Mouse (Mus musculus): ENCODE data around the gene Npr1. TPM values are rescaled to one million over a fixed set of nuclear protein-coding genes. Genes with fewer than 3 reads are reported as not detected.

The Npr1 gene
- polyA plus RNA-seq, 1 experiment from 2014 or later: 1.7 TPM

DNA sequence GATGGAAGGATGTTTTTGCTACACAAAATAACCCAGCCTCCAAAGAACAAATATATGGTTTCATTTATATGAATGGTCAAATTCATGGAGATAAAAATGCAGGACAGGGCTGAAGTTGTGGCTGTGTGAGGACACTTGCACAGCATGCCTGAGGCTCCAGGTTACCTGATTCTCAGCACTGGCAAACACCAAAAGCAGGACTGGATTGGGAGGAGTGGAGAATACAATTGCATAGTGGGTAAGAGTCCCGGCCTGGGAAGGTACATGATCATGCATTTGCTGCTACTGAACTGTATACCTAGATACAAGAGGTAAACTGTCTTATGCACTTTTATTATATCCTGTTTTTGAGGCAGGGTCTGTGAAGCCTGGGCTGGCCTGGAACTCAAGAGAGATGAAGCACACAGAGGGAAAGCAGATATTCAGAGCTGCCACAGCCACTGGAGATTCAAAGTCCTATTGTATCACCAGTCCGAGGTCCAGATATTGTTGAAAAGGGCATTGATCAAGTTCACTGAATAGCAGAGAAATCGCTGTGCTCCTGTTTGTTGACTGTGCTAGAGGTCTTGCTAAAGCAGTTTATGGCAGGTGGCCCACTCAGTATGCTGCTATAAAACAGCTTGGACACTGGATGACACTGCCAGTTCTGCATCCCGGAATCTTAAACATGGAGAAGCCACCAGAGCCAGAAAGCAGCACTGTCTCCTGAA is 28.3 kb upstream of the Npr1 start:
- Histone ChIP-seq H3K36me3 (replicated peaks; ENCODE audit: control insufficient read depth, insufficient read depth, low read depth, low read length) (peaks cover 11% of the 10 kb centered on the region), H3K27ac (replicated peaks; ENCODE audit: low read depth, low read length) (no peak overlapping the region), H3K9me3 (replicated peaks; ENCODE audit: control insufficient read depth, low read length) (no peaks in the 10 kb centered on the region), H3K27me3 (ENCODE audit: control insufficient read depth, insufficient read depth, low read length) (no peaks in the 10 kb centered on the region), H3K4me1 (ENCODE audit: control insufficient read depth, insufficient read depth, low read length) (peaks cover 3% of the 10 kb centered on the region; the same call in 1 of the 2 replicates), H3K4me2 (ENCODE audit: low read depth, low read length) (no peak overlapping the region), H3K4me3 (ENCODE audit: low read depth, low read length) (no peak overlapping the region), H3K9ac (replicated peaks; ENCODE audit: low read length) (no peak overlapping the region)
- DNase-seq (ENCODE audit: low spot score): peak; percentile 41
- 62% methylated on average over 4 of the region's 4 CpGs for WGBS
- no peak for ATAC-seq (replicated peaks; ENCODE audit: insufficient number of reproducible peaks, low FRiP score, low TSS enrichment, low read depth)

DNA sequence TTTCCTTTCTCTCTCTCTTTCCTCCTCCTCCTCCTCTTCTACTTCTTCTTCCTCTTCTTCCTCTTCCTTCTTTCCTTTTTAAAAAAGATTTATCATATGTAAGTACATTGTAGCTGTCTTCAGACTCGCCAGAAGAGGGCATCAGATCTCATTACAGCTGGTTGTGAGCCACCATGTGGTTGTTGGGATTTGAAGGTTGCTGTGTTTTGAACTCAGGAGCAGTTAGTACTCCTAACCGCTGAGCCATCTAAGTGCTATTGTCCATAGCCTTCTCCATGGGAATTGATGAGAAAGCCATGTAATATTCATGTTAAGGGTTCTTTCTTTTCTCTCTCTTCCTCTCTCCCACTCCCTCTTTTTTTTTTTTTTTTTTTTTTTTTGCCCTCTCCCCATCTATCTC is 25.7 kb upstream of the Npr1 start:
- no peak overlapping the region for H3K27ac ChIP-seq (replicated peaks; ENCODE audit: low read depth, low read length)
- no peak overlapping the region for H3K4me2 ChIP-seq (ENCODE audit: low read depth, low read length)
- no peak for DNase-seq (ENCODE audit: low spot score)
- H3K4me1 ChIP-seq (ENCODE audit: control insufficient read depth, insufficient read depth, low read length): peaks cover 3% of the 10 kb centered on the region; the same call in 1 of the 2 replicates
- no peak for ATAC-seq (replicated peaks; ENCODE audit: insufficient number of reproducible peaks, low FRiP score, low TSS enrichment, low read depth)
- no peaks in the 10 kb centered on the region for H3K27me3 ChIP-seq (ENCODE audit: control insufficient read depth, insufficient read depth, low read length)
- H3K36me3 ChIP-seq (replicated peaks; ENCODE audit: control insufficient read depth, insufficient read depth, low read depth, low read length): peaks cover 5% of the 10 kb centered on the region
- no peak overlapping the region for H3K4me3 ChIP-seq (ENCODE audit: low read depth, low read length)
- H3K9ac ChIP-seq (replicated peaks; ENCODE audit: low read length): no peak overlapping the region
- no peaks in the 10 kb centered on the region for H3K9me3 ChIP-seq (replicated peaks; ENCODE audit: control insufficient read depth, low read length)
- WGBS: 42% methylated on average over 2 of the region's 2 CpGs

DNA sequence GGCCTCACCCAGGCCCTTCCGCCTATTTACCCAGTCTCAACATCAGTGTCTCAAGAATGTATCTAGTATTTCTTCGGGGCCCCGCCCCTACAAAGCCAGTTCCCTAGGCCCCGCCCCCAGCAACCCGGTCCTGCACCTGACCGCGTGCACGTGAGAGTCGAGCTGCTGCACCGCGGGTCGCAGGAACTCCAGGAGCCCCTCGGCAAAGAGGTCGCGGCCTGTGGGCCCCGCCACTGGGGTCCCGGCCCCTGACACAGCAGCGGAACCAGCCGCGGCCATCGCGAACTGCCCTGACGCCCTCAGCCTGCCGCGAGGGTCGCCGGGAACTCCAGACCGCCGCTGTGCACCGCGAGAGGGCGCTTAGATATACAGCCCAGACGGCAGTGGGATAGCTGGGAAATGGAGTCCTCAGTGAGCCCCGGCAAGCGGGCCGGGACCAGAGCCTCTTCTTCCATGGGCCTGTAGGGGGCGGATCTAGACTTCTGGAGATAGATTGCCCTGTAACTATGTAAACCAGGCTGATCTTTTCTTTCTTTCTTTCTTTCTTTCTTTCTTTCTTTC is 25.1 kb upstream of the Npr1 start, which contains the start of gene Snapin:
TSS of gene Snapin (minus strand) at position 338 of the 561 bp plus-strand sequence.
- WGBS: under 1% methylated on average over 36 of the region's 37 CpGs
- H3K27ac ChIP-seq (replicated peaks; ENCODE audit: low read depth, low read length): no peak within 1 kb of the TSS; the same call in 1 of the 2 replicates
- peaks cover 3% of the 10 kb centered on the region; the same call in 1 of the 2 replicates for H3K4me1 ChIP-seq (ENCODE audit: control insufficient read depth, insufficient read depth, low read length)
- no peaks in the 10 kb centered on the region for H3K27me3 ChIP-seq (ENCODE audit: control insufficient read depth, insufficient read depth, low read length)
- peak within 1 kb of the TSS; percentile 36 for H3K4me2 ChIP-seq (ENCODE audit: low read depth, low read length)
- peak within 1 kb of the TSS; percentile 70 for H3K4me3 ChIP-seq (ENCODE audit: low read depth, low read length)
- no peaks in the 10 kb centered on the region for H3K9me3 ChIP-seq (replicated peaks; ENCODE audit: control insufficient read depth, low read length)
- peak within 1 kb of the TSS; percentile 79 for H3K9ac ChIP-seq (replicated peaks; ENCODE audit: low read length)
- peaks cover 2% of the 10 kb centered on the region for H3K36me3 ChIP-seq (replicated peaks; ENCODE audit: control insufficient read depth, insufficient read depth, low read depth, low read length)
- peak; percentile 97 for DNase-seq (ENCODE audit: low spot score)
- peak; percentile 95 for ATAC-seq (replicated peaks; ENCODE audit: insufficient number of reproducible peaks, low FRiP score, low TSS enrichment, low read depth)

DNA sequence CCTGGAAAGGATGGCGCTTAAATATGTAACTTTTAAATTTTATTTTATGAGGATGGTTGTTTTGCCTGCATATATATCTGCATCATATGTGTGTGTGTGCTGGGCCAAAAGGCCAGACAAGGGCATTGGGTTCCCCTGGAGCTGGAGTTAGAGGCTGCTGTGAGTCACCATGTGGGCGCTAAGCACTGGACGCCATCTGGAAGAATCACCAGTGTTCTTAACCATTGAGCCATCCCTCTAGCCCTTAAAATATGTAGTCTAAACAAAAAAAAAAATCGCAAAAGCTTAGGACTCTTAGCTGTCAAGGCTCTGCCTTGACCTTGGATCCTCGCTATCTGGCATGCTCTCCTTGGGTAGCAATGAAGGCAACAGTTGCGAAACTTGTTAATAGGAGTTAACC is 22.9 kb upstream of the Npr1 start:
- Histone ChIP-seq H3K27me3 (ENCODE audit: control insufficient read depth, insufficient read depth, low read length) (no peaks in the 10 kb centered on the region), H3K36me3 (replicated peaks; ENCODE audit: control insufficient read depth, insufficient read depth, low read depth, low read length) (peaks cover 3% of the 10 kb centered on the region), H3K27ac (replicated peaks; ENCODE audit: low read depth, low read length) (no peak overlapping the region), H3K9me3 (replicated peaks; ENCODE audit: control insufficient read depth, low read length) (no peaks in the 10 kb centered on the region), H3K4me1 (ENCODE audit: control insufficient read depth, insufficient read depth, low read length) (peaks cover 3% of the 10 kb centered on the region; the same call in 1 of the 2 replicates), H3K9ac (replicated peaks; ENCODE audit: low read length) (no peak overlapping the region), H3K4me3 (ENCODE audit: low read depth, low read length) (no peak overlapping the region), H3K4me2 (ENCODE audit: low read depth, low read length) (no peak overlapping the region)
- ATAC-seq (replicated peaks; ENCODE audit: insufficient number of reproducible peaks, low FRiP score, low TSS enrichment, low read depth) (no peak), DNase-seq (ENCODE audit: low spot score) (no peak)
- WGBS: 90% methylated on average over 6 of the region's 6 CpGs

DNA sequence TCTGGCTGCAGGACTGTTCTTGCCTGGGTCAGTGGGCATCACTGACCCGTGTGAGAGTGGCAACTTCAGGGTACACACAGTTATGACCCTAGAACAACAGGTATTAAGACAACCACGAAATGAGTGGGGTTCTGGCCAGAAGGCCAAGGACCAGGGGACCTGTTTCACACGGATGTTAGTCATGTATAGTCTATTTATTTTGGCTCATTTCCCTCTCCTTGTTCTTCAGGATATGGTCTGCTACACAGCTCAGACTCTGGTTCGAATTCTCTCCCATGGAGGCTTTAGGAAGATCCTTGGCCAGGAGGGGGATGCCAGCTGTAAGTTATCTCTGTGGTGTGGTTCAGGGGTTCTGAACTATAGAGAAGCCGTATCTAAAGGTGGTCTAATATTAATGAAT is 21.3 kb upstream of the Npr1 start:
- Histone ChIP-seq H3K36me3 (replicated peaks; ENCODE audit: control insufficient read depth, insufficient read depth, low read depth, low read length) (peaks cover 4% of the 10 kb centered on the region), H3K4me3 (ENCODE audit: low read depth, low read length) (no peak overlapping the region), H3K27ac (replicated peaks; ENCODE audit: low read depth, low read length) (no peak overlapping the region), H3K9me3 (replicated peaks; ENCODE audit: control insufficient read depth, low read length) (no peaks in the 10 kb centered on the region), H3K9ac (replicated peaks; ENCODE audit: low read length) (no peak overlapping the region), H3K4me1 (ENCODE audit: control insufficient read depth, insufficient read depth, low read length) (peaks cover 3% of the 10 kb centered on the region; the same call in 1 of the 2 replicates), H3K4me2 (ENCODE audit: low read depth, low read length) (no peak overlapping the region), H3K27me3 (ENCODE audit: control insufficient read depth, insufficient read depth, low read length) (no peaks in the 10 kb centered on the region)
- DNase-seq (ENCODE audit: low spot score) (no peak), ATAC-seq (replicated peaks; ENCODE audit: insufficient number of reproducible peaks, low FRiP score, low TSS enrichment, low read depth) (no peak)
- 83% methylated on average over 5 of the region's 5 CpGs for WGBS

DNA sequence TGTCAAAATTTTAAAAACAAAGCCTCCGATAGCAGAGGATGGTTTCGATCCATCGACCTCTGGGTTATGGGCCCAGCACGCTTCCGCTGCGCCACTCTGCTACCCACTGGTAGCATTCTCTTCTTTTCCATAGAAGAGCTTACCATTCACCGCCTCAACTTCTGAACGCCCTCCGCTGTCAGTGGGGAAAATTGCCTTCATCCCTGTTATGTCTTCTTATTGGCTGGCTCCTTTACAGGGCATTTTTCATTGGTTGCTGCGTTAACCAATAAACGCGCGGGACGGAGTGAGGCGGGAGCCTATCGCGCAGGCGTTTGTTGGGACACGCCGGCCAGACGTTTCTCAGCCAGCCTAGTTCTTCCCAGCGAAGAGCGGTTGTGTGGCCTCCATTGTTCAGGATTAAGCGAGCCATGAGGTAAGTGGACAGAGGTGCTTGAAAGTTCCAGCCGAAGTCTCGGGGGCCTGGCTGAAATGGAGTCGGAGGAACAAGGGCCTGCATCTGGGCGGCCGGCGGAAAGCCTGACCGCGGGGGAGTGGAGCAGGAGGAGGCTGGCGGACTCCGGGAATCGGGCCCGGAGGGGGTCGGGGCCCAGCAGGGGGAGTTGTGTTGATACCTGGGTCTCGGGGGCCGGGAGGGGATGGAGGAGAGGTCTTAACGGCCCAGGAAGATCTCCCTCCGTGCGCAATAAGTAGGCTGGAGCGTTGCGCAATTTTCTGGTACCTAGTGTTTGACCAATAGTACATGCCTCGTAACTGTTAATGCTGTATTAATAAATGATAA is 10.4 kb upstream of the Npr1 start, which contains the start of gene Ilf2:
TSS of gene Ilf2 (plus strand) at position 296 of the 781 bp plus-strand sequence.
- Histone ChIP-seq H3K36me3 (replicated peaks; ENCODE audit: control insufficient read depth, insufficient read depth, low read depth, low read length) (peaks cover 5% of the 10 kb centered on the region), H3K4me3 (ENCODE audit: low read depth, low read length) (peak within 1 kb of the TSS; percentile 86), H3K27me3 (ENCODE audit: control insufficient read depth, insufficient read depth, low read length) (no peaks in the 10 kb centered on the region), H3K4me2 (ENCODE audit: low read depth, low read length) (peak within 1 kb of the TSS; percentile 58), H3K4me1 (ENCODE audit: control insufficient read depth, insufficient read depth, low read length) (no peaks in the 10 kb centered on the region), H3K27ac (replicated peaks; ENCODE audit: low read depth, low read length) (peak within 1 kb of the TSS; percentile 93), H3K9ac (replicated peaks; ENCODE audit: low read length) (peak within 1 kb of the TSS; percentile 96), H3K9me3 (replicated peaks; ENCODE audit: control insufficient read depth, low read length) (no peaks in the 10 kb centered on the region)
- WGBS: under 1% methylated on average over 45 of the region's 45 CpGs
- peak; percentile 99 for DNase-seq (ENCODE audit: low spot score)
- ATAC-seq (replicated peaks; ENCODE audit: insufficient number of reproducible peaks, low FRiP score, low TSS enrichment, low read depth): peak; percentile 99

DNA sequence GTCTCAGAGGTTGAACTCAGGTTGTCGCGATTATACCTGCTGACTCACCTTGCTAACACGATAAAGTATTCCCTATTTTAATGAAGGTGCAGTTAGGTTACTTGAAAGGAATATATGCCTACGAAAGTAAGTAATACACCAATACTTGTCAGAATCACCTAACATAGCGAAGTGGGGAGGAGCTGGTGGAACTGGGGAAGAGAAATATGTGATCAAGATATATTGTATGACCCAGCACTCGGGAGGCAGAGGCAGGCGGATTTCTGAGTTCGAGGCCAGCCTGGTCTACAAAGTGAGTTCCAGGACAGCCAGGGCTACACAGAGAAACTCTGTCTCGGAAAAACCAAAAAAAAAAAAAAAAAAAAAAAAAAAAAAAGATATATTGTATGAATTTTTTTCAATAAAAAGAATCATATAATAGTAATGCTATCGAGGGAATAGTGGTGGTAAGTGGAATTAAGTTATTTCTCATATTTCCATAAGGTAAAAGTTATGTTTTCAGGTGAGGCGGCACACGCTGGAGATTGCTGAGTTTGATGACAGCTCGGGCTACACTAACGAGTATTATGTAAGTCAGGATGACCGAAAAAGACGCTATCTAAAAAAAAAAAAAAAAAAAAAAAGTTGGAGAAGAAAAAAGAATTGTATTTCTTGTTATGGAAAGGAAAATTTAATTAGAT is 9.6 kb upstream of the Npr1 start:
- no peaks in the 10 kb centered on the region for H3K9me3 ChIP-seq (replicated peaks; ENCODE audit: control insufficient read depth, low read length)
- peak overlapping the region; percentile 24; the same call in 1 of the 2 replicates for H3K4me3 ChIP-seq (ENCODE audit: low read depth, low read length)
- ATAC-seq (replicated peaks; ENCODE audit: insufficient number of reproducible peaks, low FRiP score, low TSS enrichment, low read depth) (peak; percentile 4; the same call in 1 of the 2 replicates), DNase-seq (ENCODE audit: low spot score) (no peak)
- no peak overlapping the region for H3K27ac ChIP-seq (replicated peaks; ENCODE audit: low read depth, low read length)
- no peak overlapping the region for H3K9ac ChIP-seq (replicated peaks; ENCODE audit: low read length)
- peaks cover 1% of the 10 kb centered on the region for H3K36me3 ChIP-seq (replicated peaks; ENCODE audit: control insufficient read depth, insufficient read depth, low read depth, low read length)
- H3K4me1 ChIP-seq (ENCODE audit: control insufficient read depth, insufficient read depth, low read length): no peaks in the 10 kb centered on the region
- H3K27me3 ChIP-seq (ENCODE audit: control insufficient read depth, insufficient read depth, low read length): no peaks in the 10 kb centered on the region
- 39% methylated on average over 15 of the region's 16 CpGs for WGBS
- no peak overlapping the region for H3K4me2 ChIP-seq (ENCODE audit: low read depth, low read length)
